Comparison of ENCODE assay signal across 9 mouse cellular contexts in genomic region chr17:13656065-13656464, GRCm38 (mm10).
DNase-seq lines count a peak whose midpoint lies in the region; ATAC-seq and TF ChIP-seq lines count a peak whose summit lies in the region.
"Had no signal": no experiment of that assay in that cellular context is flagged by ENCODE, and none has a peak within 500 bp of the region (broad histone marks: within the 10 kb centered on the region; RNA-seq: fewer than 3 reads in every experiment).

No protein-coding gene starts in this region.

- 13% methylated on average over 3 of the region's 3 CpGs for WGBS in intestine, embryonic 14.5 days
- 20% methylated on average over 3 of the region's 3 CpGs for WGBS in intestine, postnatal 0 days
- WGBS in embryonic facial prominence, embryonic 12.5 days = 19% methylated on average over 3 of the region's 3 CpGs
- 14% methylated on average over 3 of the region's 3 CpGs for WGBS in hindbrain, embryonic 15.5 days
- 16% methylated on average over 3 of the region's 3 CpGs for WGBS in midbrain, embryonic 16.5 days

- no peak overlapping the region for H3K27ac ChIP-seq in intestine, embryonic 14.5 days (ENCODE audit: low read depth)
- H3K27ac ChIP-seq in intestine, postnatal 0 days (ENCODE audit: low read depth, low read length) = no peak overlapping the region
- no peak overlapping the region for H3K27ac ChIP-seq in embryonic facial prominence, embryonic 12.5 days
- peak overlapping the region; percentile 17; the same call in 1 of the 2 replicates for H3K27ac ChIP-seq in hindbrain, embryonic 15.5 days (replicated peaks)
- no peak overlapping the region for H3K27ac ChIP-seq in midbrain, embryonic 16.5 days (ENCODE audit: low read length)

- peak; percentile 28; the same call in 1 of the 2 replicates for ATAC-seq in intestine, embryonic 14.5 days (replicated peaks; ENCODE audit: low FRiP score, low TSS enrichment, low read depth)
- no peak for ATAC-seq in intestine, postnatal 0 days
- 0 out of 2 replicates have a peak, but pooled peaks have one; percentile 4 for ATAC-seq in embryonic facial prominence, embryonic 12.5 days (ENCODE audit: insufficient number of reproducible peaks, insufficient read depth, low FRiP score, low TSS enrichment)
- ATAC-seq in hindbrain, embryonic 15.5 days (ENCODE audit: low FRiP score, low read depth) = peak; percentile 40; the same call in 1 of the 2 replicates
- ATAC-seq in midbrain, embryonic 16.5 days = no peak

- no peak overlapping the region for H3K4me3 ChIP-seq in intestine, embryonic 14.5 days (ENCODE audit: low read depth, low read length)
- H3K4me3 ChIP-seq in intestine, postnatal 0 days (ENCODE audit: low read depth, low read length) = no peak overlapping the region
- H3K4me3 ChIP-seq in embryonic facial prominence, embryonic 12.5 days = peak overlapping the region; percentile 9; the same call in 1 of the 2 replicates
- H3K4me3 ChIP-seq in hindbrain, embryonic 15.5 days = no peak overlapping the region
- H3K4me3 ChIP-seq in midbrain, embryonic 16.5 days (ENCODE audit: low read depth, low read length) = no peak overlapping the region

- no peaks in the 10 kb centered on the region for H3K9me3 ChIP-seq in intestine, embryonic 14.5 days (ENCODE audit: control insufficient read depth, low read length)
- no peaks in the 10 kb centered on the region for H3K9me3 ChIP-seq in intestine, postnatal 0 days (ENCODE audit: control insufficient read depth)
- no peaks in the 10 kb centered on the region for H3K9me3 ChIP-seq in embryonic facial prominence, embryonic 12.5 days
- H3K9me3 ChIP-seq in hindbrain, embryonic 15.5 days = no peaks in the 10 kb centered on the region
- no peaks in the 10 kb centered on the region for H3K9me3 ChIP-seq in midbrain, embryonic 16.5 days (replicated peaks; ENCODE audit: control insufficient read depth, low read length, poor library complexity, severe bottlenecking)

- H3K4me2 ChIP-seq in intestine, embryonic 14.5 days (ENCODE audit: low read length) = no peak overlapping the region; the same call in 1 of the 2 replicates
- no peak overlapping the region for H3K4me2 ChIP-seq in intestine, postnatal 0 days (replicated peaks; ENCODE audit: low read depth)
- H3K4me2 ChIP-seq in embryonic facial prominence, embryonic 12.5 days (replicated peaks) = peak overlapping the region; percentile 48
- H3K4me2 ChIP-seq in hindbrain, embryonic 15.5 days = peak overlapping the region; percentile 32; the same call in 1 of the 2 replicates
- peak overlapping the region; percentile 26; the same call in 1 of the 2 replicates for H3K4me2 ChIP-seq in midbrain, embryonic 16.5 days (ENCODE audit: low read length)

- H3K9ac ChIP-seq in intestine, embryonic 14.5 days (ENCODE audit: low read length) = no peak overlapping the region
- no peak overlapping the region for H3K9ac ChIP-seq in intestine, postnatal 0 days (ENCODE audit: low read depth, low read length)
- H3K9ac ChIP-seq in embryonic facial prominence, embryonic 12.5 days = no peak overlapping the region
- H3K9ac ChIP-seq in hindbrain, embryonic 15.5 days = no peak overlapping the region
- H3K9ac ChIP-seq in midbrain, embryonic 16.5 days (ENCODE audit: low read depth, low read length) = no peak overlapping the region

- no peak for TF ChIP-seq CTCF in intestine, postnatal 0 days (IDR thresholded peaks at IDR 0.05; ENCODE audit: low read depth)

- DNase-seq in intestine, embryonic 14.5 days (ENCODE audit: low spot score) = no peak
- DNase-seq in right cerebral cortex, postnatal 10 days (ENCODE audit: low spot score in 2 of 2) = no peak
- DNase-seq in retina, embryonic 14.5 days (ENCODE audit: low spot score) = no peak
- no peak for DNase-seq in right cerebral cortex, adult 18-20 months
- DNase-seq: kidney, adult 18-20 months had no signal

- no peaks in the 10 kb centered on the region for H3K27me3 ChIP-seq in intestine, embryonic 14.5 days (replicated peaks; ENCODE audit: control insufficient read depth, insufficient read depth, low read length)
- H3K27me3 ChIP-seq in intestine, postnatal 0 days (replicated peaks; ENCODE audit: control insufficient read depth, insufficient read depth, low read length) = no peaks in the 10 kb centered on the region
- no peaks in the 10 kb centered on the region for H3K27me3 ChIP-seq in embryonic facial prominence, embryonic 12.5 days
- no peaks in the 10 kb centered on the region for H3K27me3 ChIP-seq in hindbrain, embryonic 15.5 days
- no peaks in the 10 kb centered on the region for H3K27me3 ChIP-seq in midbrain, embryonic 16.5 days (ENCODE audit: control insufficient read depth, insufficient read depth, low read depth, low read length)

- H3K36me3 ChIP-seq in intestine, embryonic 14.5 days (ENCODE audit: control insufficient read depth, insufficient read depth, low read length) = no peaks in the 10 kb centered on the region
- H3K36me3 ChIP-seq in intestine, postnatal 0 days (ENCODE audit: control insufficient read depth, insufficient read depth) = no peaks in the 10 kb centered on the region
- H3K36me3 ChIP-seq in embryonic facial prominence, embryonic 12.5 days = no peaks in the 10 kb centered on the region
- H3K36me3 ChIP-seq in hindbrain, embryonic 15.5 days = no peaks in the 10 kb centered on the region
- H3K36me3 ChIP-seq in midbrain, embryonic 16.5 days (ENCODE audit: control insufficient read depth, insufficient read depth, low read length) = no peaks in the 10 kb centered on the region

- H3K4me1 ChIP-seq in intestine, embryonic 14.5 days (replicated peaks; ENCODE audit: control insufficient read depth, insufficient read depth, low read length) = peaks cover 14% of the 10 kb centered on the region
- H3K4me1 ChIP-seq in intestine, postnatal 0 days (replicated peaks; ENCODE audit: control insufficient read depth, insufficient read depth, low read length) = 0 out of 2 replicates have a peak, but pooled peaks cover 4% of the 10 kb centered on the region
- peaks cover 24% of the 10 kb centered on the region for H3K4me1 ChIP-seq in embryonic facial prominence, embryonic 12.5 days
- H3K4me1 ChIP-seq in hindbrain, embryonic 15.5 days (replicated peaks) = peaks cover 36% of the 10 kb centered on the region
- H3K4me1 ChIP-seq in midbrain, embryonic 16.5 days (ENCODE audit: control insufficient read depth, insufficient read depth, low read length) = peaks cover 25% of the 10 kb centered on the region

Comparison
In these comparisons a context has a peak if more than half of its experiments do, and no peak if none do; other contexts are left out.
1. ATAC-seq: peak in intestine, embryonic 14.5 days (single experiment), embryonic facial prominence, embryonic 12.5 days (single experiment) and hindbrain, embryonic 15.5 days (single experiment); none in intestine, postnatal 0 days (single experiment) and midbrain, embryonic 16.5 days (single experiment).
2. H3K4me2 ChIP-seq: peak in embryonic facial prominence, embryonic 12.5 days (single experiment), hindbrain, embryonic 15.5 days (single experiment) and midbrain, embryonic 16.5 days (single experiment); none in intestine, embryonic 14.5 days (single experiment) and intestine, postnatal 0 days (single experiment).